Mouse (Mus musculus) right cerebral cortex, postnatal 10 days (tissue): Measurements from ENCODE around the gene BC024978.
"Not testable (repeated sequence)": the region's sequence is repeated elsewhere in the genome, so short reads cannot be mapped to it uniquely, and the experiment has no call there.

Source experiments
- DNase-seq, 2 experiments: peaks; one replicate each; pipeline ENCODE4 v3.0.0; 2021; ENCODE audit warnings: low spot score in 2 of 2

Gene BC024978

DNA sequence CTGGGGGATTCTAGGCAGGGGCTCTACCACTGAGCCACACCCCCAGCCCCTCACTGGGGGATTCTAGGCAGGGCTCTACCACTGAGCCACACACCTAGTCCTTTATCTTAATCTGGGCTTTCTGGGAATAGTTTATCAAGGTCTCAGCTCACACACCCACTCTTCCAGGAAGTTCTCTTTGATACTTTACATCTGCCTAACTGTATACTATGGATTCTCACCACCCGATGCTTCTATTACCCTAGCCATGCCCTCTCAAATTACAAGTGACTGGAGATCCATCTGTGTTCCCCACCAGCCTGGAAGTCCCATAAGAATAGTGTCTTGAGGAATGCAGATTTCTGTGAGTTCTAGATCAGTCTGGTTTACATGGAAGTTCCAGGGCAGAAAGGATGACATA is 27.0 kb downstream of the BC024978 start:
- DNase-seq, result no peak

- DNase-seq, result peak; percentile 53 to 64
Measured at GRCm38 (mm10) chr7:27224877-27225575, 29.4 kb downstream of the BC024978 start.

GRCm38 (mm10) chr7:27227276-27227675 is 31.7 kb downstream of the BC024978 start:
- DNase-seq, result no peak

DNA sequence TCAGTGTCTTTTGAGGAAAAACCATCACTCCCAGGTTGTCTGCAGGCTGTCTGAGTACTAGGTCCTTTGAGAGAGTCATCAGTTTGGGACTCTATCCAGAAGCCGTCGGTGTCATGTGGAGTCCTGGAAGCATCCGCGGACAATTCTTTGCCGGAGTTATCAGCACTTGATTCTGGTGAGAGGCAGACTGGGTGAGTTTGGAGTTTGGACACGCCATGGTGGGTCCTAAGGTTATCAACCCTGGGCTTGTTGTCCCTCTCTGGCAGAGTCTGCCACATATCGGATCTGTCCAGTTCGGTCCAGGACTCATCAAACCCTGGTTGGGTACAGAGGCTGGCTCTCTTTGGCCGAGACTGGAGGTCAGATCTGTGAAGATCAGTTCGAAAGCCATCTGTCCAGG is 32.1 kb downstream of the BC024978 start:
- peak in 1 of 2 experiments; percentile 59 for DNase-seq

- DNase-seq, result peak; percentile 95 to 96
Measured at GRCm38 (mm10) chr7:27228281-27228821, 32.8 kb downstream of the BC024978 start, which contains the start of gene Itpkc. TSS of gene Itpkc (minus strand) at chr7:27228661.

- DNase-seq, result no peak
Measured at GRCm38 (mm10) chr7:27228865-27229264, 33.3 kb downstream of the BC024978 start.

DNA sequence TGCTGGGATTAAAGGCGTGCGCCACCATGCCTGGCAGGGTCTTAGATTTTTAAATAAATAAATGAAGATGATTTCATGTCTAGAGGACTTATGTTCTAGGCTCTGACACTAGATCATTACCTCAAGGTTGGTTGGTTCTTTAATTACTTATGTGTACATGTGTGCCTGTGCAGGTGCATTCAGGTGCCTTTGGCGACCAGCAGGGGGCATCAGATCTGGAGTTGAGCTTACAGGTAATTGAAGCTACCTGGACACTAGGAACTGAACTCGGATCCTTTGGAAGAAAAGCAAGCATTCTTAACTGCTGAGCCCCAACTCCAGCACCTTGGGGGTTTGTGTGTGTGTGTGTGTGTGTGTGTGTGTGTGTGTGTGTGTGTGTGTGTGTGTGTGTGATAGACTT is 35.2 kb downstream of the BC024978 start:
- DNase-seq, result no peak

GRCm38 (mm10) chr7:27231693-27232331 is 36.2 kb downstream of the BC024978 start:
- peak; percentile 74 to 77 for DNase-seq

GRCm38 (mm10) chr7:27232781-27233281 is 37.2 kb downstream of the BC024978 start, which contains the start of gene Coq8b:
TSS of gene Coq8b (plus strand) at chr7:27233023.
- DNase-seq, result peak; percentile 95 to 96

DNA sequence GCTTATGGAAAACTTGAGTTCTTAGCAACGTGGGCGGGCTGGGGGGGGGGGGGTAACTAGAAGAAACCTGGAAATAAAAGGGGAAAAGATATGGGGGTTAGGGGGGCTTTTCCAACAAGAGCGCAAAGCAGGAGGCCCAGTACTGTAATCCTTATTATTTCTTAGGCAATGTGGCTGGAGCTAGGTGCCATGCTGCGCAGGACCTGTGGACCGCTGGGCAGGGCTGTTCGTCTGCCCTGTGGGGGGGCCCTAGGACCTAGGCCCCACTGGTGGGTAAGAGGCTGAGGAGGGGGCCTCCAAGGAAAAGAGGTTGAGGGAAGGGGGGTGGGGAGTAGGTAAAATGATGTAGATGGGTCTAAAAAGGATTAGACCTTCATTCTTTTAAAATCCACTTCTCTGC is 37.7 kb downstream of the BC024978 start:
- DNase-seq, result no peak

GRCm38 (mm10) chr7:27235726-27236125 is 40.1 kb downstream of the BC024978 start:
- DNase-seq, result no peak

DNA sequence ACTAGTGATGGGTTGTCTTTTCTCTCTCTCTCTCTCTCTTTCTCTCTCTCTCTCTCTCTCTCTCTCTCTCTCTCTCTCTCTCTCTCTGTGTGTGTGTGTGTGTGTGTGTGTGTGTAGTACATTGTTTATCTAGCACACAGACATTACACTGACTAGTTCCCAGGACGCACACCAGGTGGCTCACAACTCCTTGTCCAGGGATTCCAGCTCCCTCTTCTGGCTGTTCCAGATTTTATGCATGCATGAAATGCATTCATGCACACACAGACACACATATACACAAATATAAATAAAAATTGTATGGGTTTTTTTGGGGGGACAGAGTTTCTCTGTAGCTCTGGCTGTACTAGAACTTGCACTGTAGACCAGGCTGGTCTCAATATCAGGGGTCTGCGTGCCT is 41.9 kb downstream of the BC024978 start:
- no peak for DNase-seq

DNA sequence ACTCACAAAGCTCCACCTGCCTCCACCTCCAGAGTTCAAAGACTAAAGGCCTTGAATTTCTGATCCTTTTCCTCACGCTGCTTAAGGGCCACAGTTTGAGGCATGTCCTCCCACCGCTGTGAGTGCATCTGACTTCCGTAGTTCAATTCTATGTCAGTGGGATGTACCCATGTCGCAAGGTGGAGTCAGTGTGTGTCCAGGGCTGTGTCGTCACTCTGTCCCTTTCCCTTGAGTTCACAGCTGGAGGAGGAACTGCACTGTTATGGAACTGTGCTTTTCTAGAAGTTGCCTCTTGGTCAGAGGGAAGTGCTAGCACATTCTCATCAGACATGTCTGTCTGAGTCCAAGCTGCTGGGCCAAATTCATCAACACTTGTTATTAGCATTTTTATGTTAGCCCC is 43.0 kb downstream of the BC024978 start:
- DNase-seq, result no peak

DNA sequence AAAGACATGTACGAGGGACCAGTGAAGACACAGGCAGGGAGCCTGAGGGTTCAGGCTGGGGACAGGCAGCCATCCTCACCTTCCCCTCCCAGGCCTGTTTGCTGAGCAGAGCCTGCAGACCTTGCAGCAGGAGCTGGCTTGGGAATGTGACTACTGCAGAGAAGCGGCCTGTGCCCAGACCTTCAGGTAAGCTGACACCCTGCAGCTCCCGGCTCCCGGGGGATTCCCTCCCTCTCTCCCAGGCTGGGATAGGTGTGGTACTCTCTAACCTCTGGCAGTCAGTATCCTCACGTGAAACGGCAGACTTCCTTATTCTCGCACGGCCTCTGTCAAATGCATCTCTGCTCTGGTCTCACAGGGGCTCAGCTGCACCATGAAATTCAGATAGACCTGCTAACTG is 47.6 kb downstream of the BC024978 start:
- DNase-seq, result no peak

GRCm38 (mm10) chr7:27244088-27244487 is 48.5 kb downstream of the BC024978 start:
- not testable (repeated sequence) for DNase-seq

DNA sequence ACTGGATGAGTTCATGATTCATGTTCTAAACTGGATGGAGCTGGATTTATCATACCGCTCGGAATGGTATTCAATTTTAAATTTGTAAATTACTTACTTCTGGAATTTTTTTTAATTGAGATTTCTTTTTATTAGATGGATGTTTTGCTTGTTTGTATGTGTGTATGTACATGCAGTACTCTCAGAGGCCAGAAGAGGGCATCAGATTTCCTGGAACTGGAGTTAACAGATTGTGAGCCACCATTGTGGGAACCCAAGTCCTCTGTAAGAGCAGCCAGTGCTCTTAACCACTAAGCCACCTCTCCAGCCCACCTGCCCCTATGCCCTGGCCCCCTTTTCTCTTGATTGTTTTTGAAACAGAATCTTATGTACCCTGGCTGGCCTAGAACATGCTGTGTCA is 53.6 kb downstream of the BC024978 start:
- no peak for DNase-seq

- DNase-seq, result no peak
Measured at GRCm38 (mm10) chr7:27249928-27250327, 54.3 kb downstream of the BC024978 start.

- no peak for DNase-seq
Measured at GRCm38 (mm10) chr7:27251946-27252345, 56.4 kb downstream of the BC024978 start.

- no peak for DNase-seq
Measured at GRCm38 (mm10) chr7:27255721-27256120, 60.1 kb downstream of the BC024978 start.

DNA sequence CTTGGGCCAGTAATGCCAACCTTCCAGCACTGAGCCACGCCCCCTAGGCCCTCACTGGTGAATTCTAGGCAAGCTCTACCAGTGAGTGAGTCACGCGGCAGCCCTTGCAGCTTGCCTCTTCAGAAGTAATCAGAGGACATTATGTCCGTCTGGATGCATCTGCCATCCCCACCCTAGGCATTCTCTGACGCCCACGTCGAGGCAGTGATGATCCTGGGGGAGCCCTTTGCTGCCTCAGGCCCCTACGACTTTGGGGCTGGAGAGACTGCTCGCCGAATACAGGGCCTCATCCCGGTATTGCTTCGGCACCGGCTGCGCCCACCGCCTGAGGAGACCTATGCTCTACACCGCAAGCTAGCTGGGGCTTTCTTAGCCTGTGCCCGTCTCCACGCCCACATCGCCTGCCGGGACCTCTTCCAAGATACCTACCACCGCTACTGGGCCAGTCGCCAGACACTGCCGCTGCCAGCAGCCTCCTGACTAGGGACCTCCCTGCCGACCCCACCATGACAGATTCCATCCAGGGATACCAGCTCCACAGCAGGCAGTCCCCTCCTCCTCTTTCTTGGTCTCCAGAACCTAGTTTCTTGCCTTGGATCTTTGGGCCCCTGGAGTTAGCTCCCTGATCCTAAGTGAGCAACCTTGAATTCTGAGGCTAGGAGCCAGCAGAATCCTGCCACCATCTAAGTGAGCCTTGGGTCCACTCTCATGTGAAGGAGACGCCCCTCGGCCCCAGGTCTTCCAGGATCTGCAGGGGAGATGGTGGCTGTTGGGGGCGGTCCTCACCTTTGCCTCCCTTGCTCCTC is 61.7 kb downstream of the BC024978 start:
- DNase-seq, result peak; percentile 83 to 86

DNA sequence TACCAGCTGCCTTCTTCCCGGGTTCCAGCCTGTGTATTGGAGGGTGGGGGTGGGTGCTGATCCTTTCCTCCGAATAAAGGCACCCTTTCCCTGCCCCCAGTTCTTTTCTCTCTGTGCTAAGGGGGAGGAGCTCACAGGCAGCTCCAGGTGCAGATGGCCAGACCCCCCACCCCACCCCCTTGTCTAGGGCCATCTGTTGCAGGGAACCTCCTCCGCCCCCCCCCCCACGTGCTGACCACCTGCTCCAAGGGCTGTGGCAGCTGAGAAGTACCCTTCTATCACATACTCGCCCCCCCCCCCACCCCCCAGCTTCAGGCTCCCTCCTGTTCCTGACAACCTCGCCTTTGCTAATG is 62.2 kb downstream of the BC024978 start:
- DNase-seq, result peak in 1 of 2 experiments; percentile 49
